ENCODE assay signal across 8 mouse cellular contexts in genomic region chr17:27004431-27004830, GRCm38 (mm10). TPM values are rescaled to one million over a fixed set of nuclear protein-coding genes. Genes with fewer than 3 reads are reported as not detected.
A peak's percentile ranks its signal among the peaks of the same experiment; 100 is the strongest.
DNase-seq lines count a peak whose midpoint lies in the region; ATAC-seq and TF ChIP-seq lines count a peak whose summit lies in the region.

No protein-coding gene starts in this region.

- no peak overlapping the region for H3K4me2 ChIP-seq in liver, embryonic 12.5 days

- no peaks in the 10 kb centered on the region for H3K4me1 ChIP-seq in liver, embryonic 12.5 days

- ATAC-seq in liver, embryonic 12.5 days: no peak
- peak; percentile 53 for ATAC-seq in megakaryocyte, adult 5-6 weeks (ENCODE audit: poor library complexity, severe bottlenecking)

- TF ChIP-seq POLR2A in brain, embryonic 14.5 days (IDR thresholded peaks at IDR 0.05; ENCODE audit: borderline replicate concordance, extremely low read depth, insufficient read depth, insufficient read length, poor library complexity, severe bottlenecking): no peak

- peaks cover 17% of the 10 kb centered on the region for H3K27me3 ChIP-seq in liver, embryonic 12.5 days (replicated peaks)

- no peaks in the 10 kb centered on the region for H3K9me3 ChIP-seq in liver, embryonic 12.5 days (replicated peaks)

- no peak overlapping the region for H3K27ac ChIP-seq in liver, embryonic 12.5 days

- H3K36me3 ChIP-seq in liver, embryonic 12.5 days: no peaks in the 10 kb centered on the region

- DNase-seq in cerebellum, adult 18-20 months: peak; percentile 43 to 56
- no peak for DNase-seq in cerebellum, adult 8-10 months
- DNase-seq in liver: peak; percentile 77
- DNase-seq in brain, embryonic 14.5 days (ENCODE audit: low read depth): peak; percentile 17
- DNase-seq in heart, postnatal 4 days: peak; percentile 79
- DNase-seq in thymus, postnatal 25 days: peak; percentile 71

- TF ChIP-seq CTCF in brain, embryonic 14.5 days (IDR thresholded peaks at IDR 0.05; ENCODE audit: borderline replicate concordance, extremely low read depth, insufficient read depth, insufficient read length): peak; percentile 70

- no peak overlapping the region for H3K4me3 ChIP-seq in liver, embryonic 12.5 days

- H3K9ac ChIP-seq in liver, embryonic 12.5 days: no peak overlapping the region

- 26% methylated on average over 9 of the region's 9 CpGs for WGBS in liver, embryonic 12.5 days (ENCODE audit: insufficient replicate concordance)

RNA-seq across cellular contexts. Expression of gene Bak1, which starts 24.4 kb away (rescaled TPM):
- polyA plus RNA-seq in liver, embryonic 12.5 days (2016; fragmentation: Nextera tagmentation; extraction: Ambion mirVana): 2.7 and 3.2 TPM in 2 replicates
- 31.0 and 35.1 TPM in 2 replicates for polyA plus RNA-seq in brain, embryonic 14.5 days (2012; rRNA removed)
- 10 to 100 TPM; 46.8 to 52.4 TPM for total RNA-seq in heart, postnatal 4 days (2021)
- 115 and 120 TPM in 2 replicates for total RNA-seq in megakaryocyte, adult 5-6 weeks (2015)
- total RNA-seq in megakaryocyte, adult 5-6 weeks (2017): 70.4 and 71.5 TPM in 2 replicates

RNA-seq across cellular contexts. Expression of gene Zbtb9, which starts 31.5 kb away (rescaled TPM):
- 8.9 and 9.2 TPM in 2 replicates for polyA plus RNA-seq in liver, embryonic 12.5 days (2016; fragmentation: Nextera tagmentation; extraction: Ambion mirVana)
- 22.9 and 25.1 TPM in 2 replicates for polyA plus RNA-seq in brain, embryonic 14.5 days (2012; rRNA removed)
- 1 to 10 TPM; 3.9 to 5.5 TPM for total RNA-seq in heart, postnatal 4 days (2021)
- total RNA-seq in megakaryocyte, adult 5-6 weeks (2015): 4.5 and 4.7 TPM in 2 replicates
- total RNA-seq in megakaryocyte, adult 5-6 weeks (2017): 13.3 and 14.4 TPM in 2 replicates

RNA-seq across cellular contexts. Expression of gene Itpr3, which starts 52.7 kb away (rescaled TPM):
- 1.2 and 1.3 TPM in 2 replicates for polyA plus RNA-seq in liver, embryonic 12.5 days (2016; fragmentation: Nextera tagmentation; extraction: Ambion mirVana)
- polyA plus RNA-seq in brain, embryonic 14.5 days (2012; rRNA removed): 1.4 and 3.4 TPM in 2 replicates
- total RNA-seq in heart, postnatal 4 days (2021): 1 to 10 TPM; 7.5 to 8.2 TPM
- total RNA-seq in megakaryocyte, adult 5-6 weeks (2015): 5.9 and 6.2 TPM in 2 replicates
- 10.9 and 12.2 TPM in 2 replicates for total RNA-seq in megakaryocyte, adult 5-6 weeks (2017)
